Mouse (Mus musculus): ENCODE results near the gene Map3k3.
A peak's percentile ranks its signal among the peaks of the same experiment; 100 is the strongest.
"Not testable (repeated sequence)": the region's sequence is repeated elsewhere in the genome, so short reads cannot be mapped to it uniquely, and the experiment has no call there.

The Map3k3 gene

DNA sequence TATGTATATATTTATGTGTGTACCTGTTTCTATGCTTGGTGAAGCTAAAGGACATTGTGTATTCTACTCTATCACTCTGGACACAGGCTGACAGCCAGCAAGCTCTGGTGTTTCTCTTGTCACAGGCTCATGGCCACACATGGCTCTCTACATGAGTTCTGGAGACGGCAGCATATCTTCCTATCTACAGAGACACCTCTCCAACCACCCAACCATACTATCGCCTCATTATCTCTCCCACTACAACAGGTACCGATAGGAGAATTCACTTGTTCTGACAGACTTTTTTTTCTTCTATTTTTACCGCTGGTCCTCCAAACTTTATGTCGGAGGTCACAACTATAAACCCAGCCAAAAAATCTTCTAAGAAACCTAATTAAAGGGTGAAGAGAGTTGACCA lies 107.8 kb downstream of the Map3k3 start:
- no peak for DNase-seq (ENCODE audit: low read depth, low spot score)

DNA sequence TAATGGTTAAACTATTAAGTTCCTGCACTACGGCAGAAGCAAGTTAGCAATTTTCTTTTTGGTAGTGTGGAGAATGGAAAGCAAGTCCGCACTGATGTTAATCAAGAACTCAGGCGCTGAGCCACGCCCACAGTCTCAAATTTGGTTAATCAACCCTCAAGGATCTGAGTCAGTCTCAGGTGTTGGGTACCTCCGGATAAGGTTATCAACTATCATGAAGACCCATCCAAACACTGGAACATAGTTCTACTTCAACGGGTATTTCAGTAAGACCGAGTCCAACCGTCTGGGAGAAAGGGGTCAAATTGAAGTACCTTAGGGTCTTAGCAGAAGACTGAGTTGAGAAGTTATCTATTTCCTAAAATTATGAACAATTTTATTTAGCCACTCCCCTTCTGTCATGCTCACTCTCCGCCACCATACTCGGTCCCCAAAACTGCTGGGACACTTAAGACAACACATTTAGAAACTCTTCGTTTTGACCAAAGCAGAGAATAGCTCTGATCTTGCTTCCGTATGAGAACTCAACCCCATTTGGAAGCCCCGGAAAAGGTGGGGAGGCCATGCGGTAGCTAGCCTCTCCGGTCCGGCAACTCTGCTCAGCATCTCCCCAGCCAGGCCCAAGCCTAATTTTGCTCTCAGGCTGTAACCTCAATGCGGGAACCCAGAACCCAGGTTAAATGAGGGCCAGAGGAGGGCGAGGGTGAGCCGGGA lies 108.4 kb downstream of the Map3k3 start:
- DNase-seq (ENCODE audit: low read depth, low spot score), result no peak

DNA sequence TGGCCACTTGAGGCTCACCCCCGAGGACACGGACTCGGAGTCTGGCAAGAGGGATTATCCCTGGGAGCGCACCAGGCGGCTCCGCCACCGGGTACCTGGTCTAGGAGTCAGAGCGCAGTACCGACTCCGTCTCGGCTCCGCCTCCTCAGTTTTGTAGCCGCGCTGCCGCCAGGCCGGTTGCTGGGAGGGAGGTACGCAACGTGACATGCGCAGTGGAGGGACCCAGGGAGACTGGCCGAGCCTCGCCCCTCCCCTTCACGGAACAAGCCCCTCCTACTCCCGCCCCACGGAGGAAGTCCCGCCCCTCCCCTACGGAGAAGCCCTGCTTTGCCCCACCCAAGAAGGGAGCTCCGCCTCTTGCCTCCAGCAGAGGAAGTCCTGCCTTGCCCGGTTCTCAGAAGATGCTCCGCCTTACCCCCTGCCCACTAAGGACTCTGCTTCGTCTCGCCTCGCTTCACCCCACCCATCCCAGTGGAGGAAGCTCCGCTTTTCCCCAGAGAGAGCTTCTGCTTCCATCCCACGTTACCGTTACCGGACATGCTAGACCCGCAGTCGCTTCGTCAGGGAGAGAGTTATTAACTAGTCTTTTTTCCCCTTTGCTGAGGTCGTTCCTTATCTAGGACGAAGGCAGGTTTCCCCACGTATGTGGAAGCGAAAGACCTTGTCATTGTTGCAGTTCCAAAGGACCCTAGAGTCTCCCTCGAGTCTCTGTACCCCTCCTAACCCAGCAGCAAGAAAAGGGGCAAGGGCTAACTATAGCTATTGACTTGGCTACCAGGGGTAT lies 109.2 kb downstream of the Map3k3 start:
- DNase-seq (ENCODE audit: low read depth, low spot score), result peak; percentile 98

DNA sequence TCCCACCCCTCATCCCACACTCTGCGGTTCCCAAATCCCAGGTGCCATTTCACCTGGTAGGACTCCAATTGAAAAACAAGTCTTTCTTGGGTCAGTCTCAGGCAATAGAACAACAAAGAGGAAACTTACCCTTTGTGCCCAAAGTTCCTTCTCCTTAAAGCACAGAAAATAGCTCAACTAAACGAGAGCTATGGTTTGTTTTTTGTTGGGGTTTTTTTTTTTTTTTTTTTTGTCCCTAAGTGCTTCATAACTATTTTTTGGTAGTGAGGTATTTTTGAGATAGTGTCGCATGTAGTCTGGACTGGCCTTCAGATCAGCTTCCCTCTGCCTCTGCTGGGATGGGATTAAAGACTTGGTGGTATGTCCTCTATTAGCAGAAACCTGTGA lies 109.7 kb downstream of the Map3k3 start:
- no peak for DNase-seq (ENCODE audit: low read depth, low spot score)

DNA sequence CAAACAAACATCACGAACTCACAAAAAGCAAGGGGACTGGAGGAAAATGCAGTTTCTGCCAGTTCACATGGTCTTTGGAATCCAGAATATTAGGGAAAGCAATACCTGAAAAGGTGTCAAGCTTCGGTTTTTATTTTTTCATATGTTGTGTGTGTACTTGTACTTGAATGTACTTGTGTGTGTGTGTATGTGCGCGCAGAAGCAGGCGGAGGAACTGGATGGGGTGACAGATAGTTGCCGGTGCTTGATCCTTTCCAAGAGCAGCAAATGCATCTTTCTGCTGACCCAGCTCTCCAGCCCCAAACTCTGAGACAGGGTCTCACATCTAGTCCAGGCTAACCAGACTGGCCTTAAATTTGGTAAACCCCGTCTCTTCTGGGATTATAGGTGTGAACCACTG lies 110.5 kb downstream of the Map3k3 start:
- no peak for DNase-seq (ENCODE audit: low read depth, low spot score)

DNA sequence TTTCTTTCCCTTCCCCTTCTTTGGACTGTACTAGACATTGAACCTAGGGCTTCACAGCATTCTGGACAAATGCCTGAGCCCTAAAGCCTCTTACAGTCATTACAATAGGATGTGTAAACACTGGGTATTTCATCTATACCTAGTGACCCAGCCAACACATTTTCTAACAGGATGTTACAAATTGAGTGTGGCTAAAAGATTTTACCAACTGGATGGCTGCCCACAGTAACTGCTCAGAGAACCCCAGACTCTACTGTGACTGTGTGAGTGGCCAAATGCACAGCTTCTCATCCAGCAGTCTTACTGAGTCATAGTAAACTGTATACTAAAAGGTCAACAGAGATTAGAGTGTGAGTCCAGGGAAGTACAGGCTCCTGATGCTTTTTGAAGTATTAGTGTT lies 110.9 kb downstream of the Map3k3 start:
- DNase-seq (ENCODE audit: low read depth, low spot score), result no peak

DNA sequence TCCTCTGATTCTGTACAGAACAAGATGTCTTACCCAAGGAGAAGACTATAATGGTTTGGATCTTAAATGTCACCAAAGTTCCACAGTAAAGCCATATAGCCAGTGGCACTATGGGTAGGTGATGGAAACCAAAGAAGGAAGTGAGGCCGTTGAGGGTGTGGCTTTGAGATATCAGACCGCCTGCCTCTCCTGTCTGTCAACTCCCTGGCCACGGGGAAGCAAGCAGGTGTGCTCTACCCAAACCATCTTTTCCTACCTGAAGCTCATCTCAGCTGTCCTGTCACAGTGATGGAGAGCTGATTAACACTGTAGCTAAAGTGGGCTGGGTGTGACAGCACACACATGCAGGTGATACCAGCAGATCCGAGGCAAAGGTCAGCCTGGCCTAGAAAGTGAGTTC lies 113.9 kb downstream of the Map3k3 start:
- no peak for DNase-seq (ENCODE audit: low read depth, low spot score)

DNA sequence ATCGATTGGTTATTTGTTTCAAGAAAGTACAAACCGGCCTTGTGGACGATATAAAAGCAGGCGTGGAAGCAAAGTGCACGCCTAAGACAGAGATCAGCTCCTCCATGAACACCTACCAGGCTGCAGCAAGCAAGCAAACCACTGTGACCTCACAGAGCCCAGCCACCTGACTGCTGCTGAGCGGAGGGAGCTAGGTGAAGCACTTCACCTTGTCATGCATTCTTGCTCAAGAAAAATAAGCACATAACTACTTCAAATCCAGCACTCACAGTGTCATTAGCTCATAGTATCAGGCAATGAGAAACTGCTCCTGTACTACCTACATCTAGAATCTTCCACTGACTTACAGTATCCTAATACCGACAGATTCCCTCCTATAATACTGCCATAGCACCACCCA lies 115.6 kb downstream of the Map3k3 start:
- DNase-seq (ENCODE audit: low read depth, low spot score), result not testable (repeated sequence)

DNA sequence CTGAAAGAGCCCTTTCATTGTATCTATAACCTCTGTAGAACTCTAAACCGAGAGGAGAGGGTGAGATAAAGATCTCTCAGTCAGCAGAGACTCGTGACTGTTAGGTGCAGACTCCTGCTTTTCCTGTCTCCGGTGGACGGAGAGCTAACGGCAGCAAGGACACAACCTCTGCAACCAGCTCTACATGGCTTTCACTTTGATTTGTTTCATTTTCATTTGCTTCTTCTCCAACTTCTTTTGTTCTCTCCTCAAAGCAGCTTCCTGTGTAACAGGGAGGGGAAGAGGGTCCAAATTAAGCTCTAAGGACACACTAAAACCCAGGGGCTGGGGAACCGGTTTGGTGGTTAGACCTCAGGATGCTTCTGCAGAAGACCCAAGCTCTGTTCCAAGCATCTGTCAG lies 116.3 kb downstream of the Map3k3 start:
- DNase-seq (ENCODE audit: low read depth, low spot score), result no peak

DNA sequence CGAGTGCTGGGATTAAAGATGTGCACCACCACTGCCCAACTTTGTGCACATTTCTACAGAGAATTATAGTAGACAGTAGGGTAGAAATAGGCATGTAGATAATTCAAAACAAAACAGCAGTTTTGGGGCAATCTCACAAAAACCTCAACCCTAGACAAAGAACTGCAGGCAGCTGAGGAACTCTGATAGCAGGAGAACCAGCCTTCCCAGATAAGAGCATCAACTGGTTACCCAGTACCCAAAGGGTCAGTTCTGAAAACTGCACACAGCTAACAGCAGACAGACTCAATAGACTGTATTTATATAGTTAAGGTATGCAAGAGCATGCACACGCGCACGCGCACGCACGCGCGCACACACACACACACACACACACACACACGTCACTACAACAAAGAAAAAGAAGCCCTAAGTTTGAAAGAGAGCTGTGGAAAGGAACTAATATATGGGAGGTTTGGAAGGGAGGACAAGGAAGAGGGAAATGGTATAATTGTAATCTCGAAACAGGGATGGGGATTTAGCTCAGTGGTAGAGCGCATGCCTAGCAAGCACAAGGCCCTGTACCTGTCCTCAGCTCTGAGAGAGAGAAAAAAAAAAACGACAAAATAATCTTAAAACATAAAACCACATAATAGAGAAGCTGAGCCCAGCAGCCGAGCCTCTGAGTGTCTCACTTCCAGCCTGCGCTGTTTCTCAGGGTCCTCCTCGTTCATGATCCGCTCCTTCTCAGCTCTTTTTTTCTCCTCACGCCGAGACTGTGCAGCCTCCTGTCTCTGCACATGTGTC lies 117.1 kb downstream of the Map3k3 start:
- DNase-seq (ENCODE audit: low read depth, low spot score), result no peak

DNA sequence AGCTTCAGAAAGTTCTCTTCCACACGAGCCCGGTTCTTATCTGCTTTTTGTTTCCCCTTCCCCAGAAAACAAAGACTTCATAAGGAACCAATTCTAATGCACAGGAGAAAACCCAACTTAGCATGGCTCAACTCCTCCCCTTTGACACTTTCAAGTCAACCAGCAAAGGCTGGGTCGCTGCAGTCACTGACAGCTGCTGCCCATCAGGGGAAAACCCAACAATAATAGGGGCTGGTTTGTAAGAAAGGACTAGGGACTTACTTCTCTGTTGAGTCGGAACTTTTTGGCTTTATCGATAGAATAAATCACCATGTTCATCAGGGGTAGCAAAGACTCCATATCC lies 117.7 kb downstream of the Map3k3 start, which contains the start of gene Strada:
Gene Strada (minus strand): TSS at position 46 of the 343 bp plus-strand sequence.
- DNase-seq (ENCODE audit: low read depth, low spot score), result no peak
